In the genomic region with DNA sequence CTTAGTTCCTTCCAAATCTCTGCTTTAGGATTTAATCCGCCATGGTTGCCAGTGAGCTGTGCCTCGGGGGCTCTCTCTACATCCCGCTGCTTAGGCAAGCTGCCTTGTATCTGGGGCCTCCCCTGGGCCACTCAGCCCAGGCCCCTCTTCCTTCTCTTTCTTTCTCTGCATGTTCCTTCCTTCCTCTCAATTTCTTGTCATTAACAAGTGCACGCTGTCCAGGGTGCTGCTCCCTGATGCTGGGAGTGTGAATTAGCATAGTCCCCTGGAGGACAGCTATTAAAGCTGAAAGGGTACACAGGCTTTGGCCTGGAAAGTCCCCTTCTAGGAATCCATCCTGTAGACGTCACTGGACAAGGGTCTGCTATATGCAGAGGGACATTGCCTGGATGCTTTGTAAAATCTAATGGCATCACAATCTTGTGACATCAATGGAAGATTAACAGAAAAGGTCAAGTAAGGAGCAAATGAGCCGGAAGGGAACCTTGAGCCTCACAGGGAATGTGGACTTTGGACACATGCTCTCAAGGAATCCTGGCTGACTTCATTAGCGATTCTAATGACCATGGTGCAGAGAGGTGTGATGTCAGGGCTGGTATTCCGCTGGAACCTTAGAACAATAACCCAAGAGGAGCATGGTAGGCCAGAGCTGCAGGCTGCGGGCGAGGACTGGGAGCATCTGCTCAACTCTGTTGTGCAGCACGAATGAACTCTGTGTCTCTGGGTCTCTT, we compare ENCODE assay signal across 16 mouse cellular contexts. TPM values are rescaled to one million over a fixed set of nuclear protein-coding genes. Genes with fewer than 3 reads are reported as not detected.
DNase-seq lines count a peak whose midpoint lies in the region; ATAC-seq and TF ChIP-seq lines count a peak whose summit lies in the region.
"Had no signal": no experiment of that assay in that cellular context is flagged by ENCODE, and none has a peak within 500 bp of the region (broad histone marks: within the 10 kb centered on the region; RNA-seq: fewer than 3 reads in every experiment).

No protein-coding gene starts in this region.

- ATAC-seq in hindbrain, embryonic 13.5 days (ENCODE audit: low FRiP score) = no peak
- ATAC-seq in hindbrain, embryonic 16.5 days = no peak
- peak; percentile 51; the same call in 1 of the 2 replicates for ATAC-seq in midbrain, embryonic 13.5 days
- ATAC-seq in erythroid progenitor cell, adult 5-6 weeks (replicated peaks; ENCODE audit: low FRiP score, poor library complexity, severe bottlenecking) = no peak

- 0 out of 2 replicates have a peak, but pooled peaks cover 2% of the 10 kb centered on the region for H3K36me3 ChIP-seq in hindbrain, embryonic 13.5 days
- H3K36me3 ChIP-seq in hindbrain, embryonic 16.5 days (ENCODE audit: control insufficient read depth, insufficient read depth, low read length) = no peaks in the 10 kb centered on the region
- H3K36me3 ChIP-seq in midbrain, embryonic 13.5 days = no peaks in the 10 kb centered on the region
- H3K36me3 ChIP-seq in thymus, adult 2 months (ENCODE audit: control insufficient read depth, insufficient read depth, low read length) = no peaks in the 10 kb centered on the region
- H3K36me3 ChIP-seq: hindbrain, embryonic 12.5 days had no signal

- H3K9me3 ChIP-seq in hindbrain, embryonic 13.5 days = no peaks in the 10 kb centered on the region
- no peaks in the 10 kb centered on the region for H3K9me3 ChIP-seq in hindbrain, embryonic 16.5 days (ENCODE audit: control insufficient read depth, low read length)
- no peaks in the 10 kb centered on the region for H3K9me3 ChIP-seq in midbrain, embryonic 13.5 days
- H3K9me3 ChIP-seq: hindbrain, embryonic 12.5 days had no signal

- DNase-seq in NIH3T3 (ENCODE audit: low read depth) = peak; percentile 49
- peak; percentile 67 to 80 for DNase-seq in kidney, adult 8-10 months
- DNase-seq in thymus, adult 2 months = no peak
- no peak for DNase-seq in left cerebral cortex, adult 11 months (ENCODE audit: low spot score)
- DNase-seq: cerebellum, postnatal 14 days; heart, adult 2 months; layer of hippocampus, postnatal 36 days; lung, postnatal 4 days had no signal

- no peak overlapping the region for H3K27ac ChIP-seq in hindbrain, embryonic 13.5 days
- H3K27ac ChIP-seq in hindbrain, embryonic 16.5 days (ENCODE audit: low read depth, low read length) = no peak overlapping the region
- peak overlapping the region; percentile 37; the same call in 1 of the 2 replicates for H3K27ac ChIP-seq in midbrain, embryonic 13.5 days
- H3K27ac ChIP-seq in thymus, adult 2 months (ENCODE audit: control insufficient read depth, insufficient read depth, low read length) = no peak overlapping the region
- H3K27ac ChIP-seq: heart, adult 2 months; hindbrain, embryonic 12.5 days had no signal

- no peak overlapping the region for H3K4me2 ChIP-seq in hindbrain, embryonic 13.5 days
- H3K4me2 ChIP-seq in hindbrain, embryonic 16.5 days (ENCODE audit: low read length) = no peak overlapping the region
- H3K4me2 ChIP-seq in midbrain, embryonic 13.5 days (replicated peaks) = no peak overlapping the region
- H3K4me2 ChIP-seq: hindbrain, embryonic 12.5 days; liver, embryonic 11.5 days had no signal

- TF ChIP-seq POLR2A in thymus, adult 2 months (IDR thresholded peaks at IDR 0.05; ENCODE audit: control insufficient read depth, extremely low read depth, insufficient read depth, low read length, poor library complexity) = no peak

- no peak overlapping the region for H3K4me3 ChIP-seq in hindbrain, embryonic 13.5 days
- no peak overlapping the region for H3K4me3 ChIP-seq in hindbrain, embryonic 16.5 days (ENCODE audit: low read length)
- no peak overlapping the region for H3K4me3 ChIP-seq in midbrain, embryonic 13.5 days (replicated peaks)
- no peak overlapping the region for H3K4me3 ChIP-seq in thymus, adult 2 months (ENCODE audit: control insufficient read depth, insufficient read depth, low read length)
- H3K4me3 ChIP-seq: erythroblast, embryonic 14.5 days; heart, adult 2 months; hindbrain, embryonic 12.5 days had no signal

- WGBS in hindbrain, embryonic 13.5 days = 42% methylated on average over 11 of the region's 11 CpGs
- 35% methylated on average over 11 of the region's 11 CpGs for WGBS in hindbrain, embryonic 16.5 days
- WGBS in midbrain, embryonic 13.5 days = 30% methylated on average over 11 of the region's 11 CpGs
- WGBS in thymus, adult 2 months = 72% methylated on average over 11 of the region's 11 CpGs

- TF ChIP-seq CTCF in thymus, adult 2 months (IDR thresholded peaks at IDR 0.05; ENCODE audit: borderline replicate concordance, control insufficient read depth, extremely low read depth, insufficient read depth, low read length, poor library complexity) = no peak

- H3K4me1 ChIP-seq in hindbrain, embryonic 13.5 days (replicated peaks) = peaks cover 21% of the 10 kb centered on the region
- no peaks in the 10 kb centered on the region for H3K4me1 ChIP-seq in hindbrain, embryonic 16.5 days (ENCODE audit: control insufficient read depth, insufficient read depth, low read depth, low read length)
- H3K4me1 ChIP-seq in midbrain, embryonic 13.5 days (replicated peaks) = peaks cover 16% of the 10 kb centered on the region
- no peaks in the 10 kb centered on the region for H3K4me1 ChIP-seq in thymus, adult 2 months (replicated peaks; ENCODE audit: control insufficient read depth, insufficient read depth, low read length)

- H3K27me3 ChIP-seq in hindbrain, embryonic 13.5 days = 0 out of 2 replicates have a peak, but pooled peaks cover 3% of the 10 kb centered on the region
- no peaks in the 10 kb centered on the region for H3K27me3 ChIP-seq in hindbrain, embryonic 16.5 days (replicated peaks; ENCODE audit: control insufficient read depth, insufficient read depth, low read length)
- no peaks in the 10 kb centered on the region for H3K27me3 ChIP-seq in midbrain, embryonic 13.5 days
- no peaks in the 10 kb centered on the region for H3K27me3 ChIP-seq in thymus, adult 2 months (ENCODE audit: control insufficient read depth, insufficient read depth, low read length)
- H3K27me3 ChIP-seq: hindbrain, embryonic 12.5 days had no signal

- H3K9ac ChIP-seq in hindbrain, embryonic 13.5 days = 0 out of 2 replicates have a peak overlapping the region, but pooled peaks have one; percentile 9
- H3K9ac ChIP-seq in hindbrain, embryonic 16.5 days (ENCODE audit: low read depth, low read length) = no peak overlapping the region
- H3K9ac ChIP-seq in midbrain, embryonic 13.5 days (replicated peaks) = no peak overlapping the region
- H3K9ac ChIP-seq: hindbrain, embryonic 12.5 days had no signal

RNA-seq across cellular contexts. Expression of gene Ift27, which starts 20.7 kb away (rescaled TPM):
- 106 and 111 TPM in 2 replicates for polyA plus RNA-seq in hindbrain, embryonic 13.5 days (2015; fragmentation: Nextera tagmentation; extraction: Ambion mirVana)
- 108 and 111 TPM in 2 replicates for polyA plus RNA-seq in hindbrain, embryonic 16.5 days (2015; fragmentation: Nextera tagmentation; extraction: Ambion mirVana)
- polyA plus RNA-seq in midbrain, embryonic 13.5 days (2015; fragmentation: Nextera tagmentation; extraction: Ambion mirVana) = 115 and 121 TPM in 2 replicates
- 19.7 and 41.4 TPM in 2 replicates for total RNA-seq in erythroid progenitor cell, adult 5-6 weeks (2015; ENCODE audit: low replicate concordance)
- 2.5 and 6.4 TPM in 2 replicates for total RNA-seq in erythroid progenitor cell, adult 5-6 weeks (2017; ENCODE audit: low replicate concordance)
- polyA plus RNA-seq in thymus, adult 2 months (2012; rRNA removed) = 63.3 and 97.2 TPM in 2 replicates

RNA-seq across cellular contexts. Expression of gene Cacng2, which starts 33.4 kb away (rescaled TPM):
- polyA plus RNA-seq in hindbrain, embryonic 13.5 days (2015; fragmentation: Nextera tagmentation; extraction: Ambion mirVana) = 10.5 and 10.7 TPM in 2 replicates
- polyA plus RNA-seq in hindbrain, embryonic 16.5 days (2015; fragmentation: Nextera tagmentation; extraction: Ambion mirVana) = 15.7 TPM in 2 replicates
- 8.0 and 9.0 TPM in 2 replicates for polyA plus RNA-seq in midbrain, embryonic 13.5 days (2015; fragmentation: Nextera tagmentation; extraction: Ambion mirVana)
- not detected in 2 replicates for total RNA-seq in erythroid progenitor cell, adult 5-6 weeks (2015; ENCODE audit: low replicate concordance)
- not detected in 2 replicates for total RNA-seq in erythroid progenitor cell, adult 5-6 weeks (2017; ENCODE audit: low replicate concordance)
- not detected in 2 replicates for polyA plus RNA-seq in thymus, adult 2 months (2012; rRNA removed)
- total RNA-seq: heart, adult 2 months had no signal
- polyA plus RNA-seq: erythroblast, embryonic 14.5 days; heart, adult 2 months; liver, embryonic 11.5 days had no signal

RNA-seq across cellular contexts. Expression of gene Pvalb, which starts 53.0 kb away (rescaled TPM):
- 6.7 and 13.6 TPM in 2 replicates for polyA plus RNA-seq in hindbrain, embryonic 13.5 days (2015; fragmentation: Nextera tagmentation; extraction: Ambion mirVana)
- 5.8 and 7.0 TPM in 2 replicates for polyA plus RNA-seq in hindbrain, embryonic 16.5 days (2015; fragmentation: Nextera tagmentation; extraction: Ambion mirVana)
- polyA plus RNA-seq in midbrain, embryonic 13.5 days (2015; fragmentation: Nextera tagmentation; extraction: Ambion mirVana) = 1.4 and 3.1 TPM in 2 replicates
- total RNA-seq in erythroid progenitor cell, adult 5-6 weeks (2015; ENCODE audit: low replicate concordance) = not detected in 2 replicates
- total RNA-seq in erythroid progenitor cell, adult 5-6 weeks (2017; ENCODE audit: low replicate concordance) = not detected in 2 replicates
- 0.37 and 0.71 TPM in 2 replicates for polyA plus RNA-seq in thymus, adult 2 months (2012; rRNA removed)
- polyA plus RNA-seq: erythroblast, embryonic 14.5 days; liver, embryonic 11.5 days; testis, adult 2 months had no signal

Comparison
In these comparisons a context has a peak if more than half of its experiments do, and no peak if none do; other contexts are left out.
1. DNase-seq: peak in NIH3T3 (single experiment) and kidney, adult 8-10 months (2 of 2); none in thymus, adult 2 months (single experiment) and left cerebral cortex, adult 11 months (single experiment).